Mouse (Mus musculus) Patski (cell line): Measurements from ENCODE around the gene Dusp10. TPM values are rescaled to one million over a fixed set of nuclear protein-coding genes. Genes with fewer than 3 reads are reported as not detected.

Experiments used
- ATAC-seq: fragments of 100-300 bp; one replicate; pipeline ENCODE4 v1.8.0; 2021
- CTCF ChIA-PET: fragments of 350-600 bp; sonication (Branson Sonifier 250); formaldehyde crosslinking; loops from one replicate; lab custom pipeline; 2022; ENCODE audit warnings: inconsistent platforms; lab: Charles Lee
- POLR2A ChIA-PET: fragments of 350-600 bp; sonication (Branson Sonifier 250); formaldehyde crosslinking; loops from one replicate; lab custom pipeline; 2022; ENCODE audit warnings: antibody characterized with exemption, inconsistent platforms; lab: Charles Lee
- DNase-seq: peaks from one replicate; pipeline ENCODE4 v3.0.0-alpha.2; 2011; ENCODE audit warnings: low read depth, low spot score
- H3K27me3 ChIP-seq: fragments of 371-371 bp; one replicate; pipeline ENCODE4 v1.5.1; 2021
- CTCF ChIP-seq: fragments of 100-300 bp; IDR thresholded peaks from one replicate; pipeline ENCODE4 v1.5.1; 2021
- in situ Hi-C: fragments of 300-500 bp; cut with MboI; formaldehyde crosslinking; loops from 3 replicates; pipeline ENCODE4 v1.11.1; 2018; ENCODE audit warnings: low pct_unique_long_range_greater_than_20kb, mixed read lengths
- polyA plus RNA-seq: library from polyadenylated mRNA; unstranded; gene quantifications from one replicate; pipeline ENCODE4 v1.2.3, GENCODE M21; 2021

Gene Dusp10
- polyA plus RNA-seq, 1 experiment from 2014 or later, result 31.3 TPM

GRCm38 (mm10) chr1:184040906-184041305 is 27.8 kb downstream of the Dusp10 start:
- H3K27me3 ChIP-seq, result no peaks in the 10 kb centered on the region
- DNase-seq (no peak), ATAC-seq (no peak)
- no peak for TF ChIP-seq CTCF
- ChIA-PET POLR2A (interaction anchor here (2.0 kb wide), 1 partner anchor 13 kb away, joined by 6 read pairs; no protein-coding TSS in a partner anchor), CTCF (interaction anchor here (1.1 kb wide), 1 partner anchor 36 kb away, joined by 3 read pairs; no protein-coding TSS in a partner anchor)
- in situ Hi-C loops, result no loop called here

GRCm38 (mm10) chr1:184041778-184042573 is 28.9 kb downstream of the Dusp10 start:
- POLR2A ChIA-PET, result interaction anchor here (0.6 to 2.0 kb wide), 3 partner anchors 9 to 383 kb away, joined by 3 to 6 read pairs (median 4); no protein-coding TSS in a partner anchor
- DNase-seq (peak; percentile 62), ATAC-seq (peak; percentile 66)
- no peak for TF ChIP-seq CTCF
- in situ Hi-C loops, result no loop called here
- no peaks in the 10 kb centered on the region for H3K27me3 ChIP-seq
- CTCF ChIA-PET, result interaction anchor here (1.1 to 1.2 kb wide), 3 partner anchors 31 to 140 kb away, joined by 3 to 4 read pairs (median 3); no protein-coding TSS in a partner anchor

GRCm38 (mm10) chr1:184042745-184043144 is 29.6 kb downstream of the Dusp10 start:
- DNase-seq (no peak), ATAC-seq (no peak)
- no peaks in the 10 kb centered on the region for H3K27me3 ChIP-seq
- CTCF ChIA-PET, result interaction anchor here (1.2 to 1.8 kb wide), 4 partner anchors 9 to 140 kb away, joined by 3 to 5 read pairs (median 4); no protein-coding TSS in a partner anchor
- POLR2A ChIA-PET, result interaction anchor here (0.9 kb wide), 1 partner anchor 8 kb away, joined by 4 read pairs; no protein-coding TSS in a partner anchor
- no peak for TF ChIP-seq CTCF
- in situ Hi-C loops, result no loop called here

GRCm38 (mm10) chr1:184043391-184043790 is 30.3 kb downstream of the Dusp10 start:
- no peak for TF ChIP-seq CTCF
- no peaks in the 10 kb centered on the region for H3K27me3 ChIP-seq

GRCm38 (mm10) chr1:184046070-184046677 is 33.1 kb downstream of the Dusp10 start:
- in situ Hi-C loops, result no loop called here
- CTCF ChIA-PET, result no interaction called here
- TF ChIP-seq CTCF, result no peak
- no peaks in the 10 kb centered on the region for H3K27me3 ChIP-seq
- ATAC-seq (no peak), DNase-seq (no peak)
- POLR2A ChIA-PET, result interaction anchor here (0.9 kb wide), 1 partner anchor 23 kb away, joined by 3 read pairs; no protein-coding TSS in a partner anchor

More at GRCm38 (mm10) chr1:184043391-184043790, 30.3 kb downstream of the Dusp10 start:
- ChIA-PET POLR2A (no interaction called here), CTCF (interaction anchor here (1.3 to 1.8 kb wide), 3 partner anchors 8 to 27 kb away, joined by 3 to 5 read pairs (median 4); no protein-coding TSS in a partner anchor)
- in situ Hi-C loops, result no loop called here
- ATAC-seq (no peak), DNase-seq (no peak)

GRCm38 (mm10) chr1:184047818-184048217 is 34.7 kb downstream of the Dusp10 start:
- ChIA-PET CTCF (no interaction called here), POLR2A (no interaction called here)
- no peak for TF ChIP-seq CTCF
- in situ Hi-C loops, result no loop called here
- no peaks in the 10 kb centered on the region for H3K27me3 ChIP-seq
- no peak for DNase-seq
- no peak for ATAC-seq

- no peak for ATAC-seq
- in situ Hi-C loops, result no loop called here
Measured at GRCm38 (mm10) chr1:184048675-184049418, 35.7 kb downstream of the Dusp10 start.

GRCm38 (mm10) chr1:184051286-184051685 is 38.2 kb downstream of the Dusp10 start:
- in situ Hi-C loops, result no loop called here
- no peaks in the 10 kb centered on the region for H3K27me3 ChIP-seq
- ATAC-seq (no peak), DNase-seq (no peak)
- ChIA-PET POLR2A (interaction anchor here (0.9 to 1.4 kb wide), 2 partner anchors 9 to 16 kb away, joined by 3 to 4 read pairs; no protein-coding TSS in a partner anchor), CTCF (interaction anchor here (1.0 to 1.4 kb wide), 3 partner anchors 8 to 16 kb away, joined by 3 to 5 read pairs (median 4); no protein-coding TSS in a partner anchor)
- no peak for TF ChIP-seq CTCF

More at GRCm38 (mm10) chr1:184048675-184049418, 35.7 kb downstream of the Dusp10 start:
- no peak for DNase-seq
- no peaks in the 10 kb centered on the region for H3K27me3 ChIP-seq
- no peak for TF ChIP-seq CTCF
- ChIA-PET CTCF (no interaction called here), POLR2A (no interaction called here)

GRCm38 (mm10) chr1:184051824-184052223 is 38.7 kb downstream of the Dusp10 start:
- ChIA-PET POLR2A (interaction anchor here (1.4 kb wide), 1 partner anchor 16 kb away, joined by 3 read pairs; no protein-coding TSS in a partner anchor), CTCF (interaction anchor here (1.3 to 1.4 kb wide), 2 partner anchors 9 to 16 kb away, joined by 4 to 5 read pairs; no protein-coding TSS in a partner anchor)
- no peaks in the 10 kb centered on the region for H3K27me3 ChIP-seq
- in situ Hi-C loops, result no loop called here
- ATAC-seq (peak; percentile 74), DNase-seq (peak; percentile 80)
- no peak for TF ChIP-seq CTCF
